Mouse (Mus musculus) bone marrow macrophage, adult 2 months (primary cell): ENCODE measurements around the gene Nmt1.

Source experiments
- CTCF ChIP-seq: IDR thresholded peaks from 2 replicates; pipeline ENCODE4 v1.5.1; 2012; ENCODE audit warnings: low read depth, mild to moderate bottlenecking, low read length, moderate library complexity
- POLR2A ChIP-seq: IDR thresholded peaks from 2 replicates; pipeline ENCODE4 v1.6.1; 2012; ENCODE audit warnings: mild to moderate bottlenecking, low read depth, low read length, borderline replicate concordance

- TF ChIP-seq CTCF (no peak), POLR2A (no peak)
These were observed 31.6 kb upstream of the Nmt1 start for GRCm38 (mm10) chr11:102996385-102996784.
